Mouse (Mus musculus) mouse embryonic stem cell (cell line): ENCODE data around the gene Cdkl3.

Source experiments
- in situ Hi-C, 2 experiments: fragments of 300-500 bp; cut with MboI; formaldehyde crosslinking; loops; 1 replicate in 1 of 2; 3 replicates in 1 of 2; pipeline ENCODE4 v1.14.3; 2019 to 2020; ENCODE audit warnings: low sequenced_read_pairs in 2 of 2, low pct_unique_long_range_greater_than_20kb in 1 of 2, mixed read lengths in 1 of 2; ENCODE audit not compliant: unreplicated experiment in 1 of 2

Gene Cdkl3

DNA sequence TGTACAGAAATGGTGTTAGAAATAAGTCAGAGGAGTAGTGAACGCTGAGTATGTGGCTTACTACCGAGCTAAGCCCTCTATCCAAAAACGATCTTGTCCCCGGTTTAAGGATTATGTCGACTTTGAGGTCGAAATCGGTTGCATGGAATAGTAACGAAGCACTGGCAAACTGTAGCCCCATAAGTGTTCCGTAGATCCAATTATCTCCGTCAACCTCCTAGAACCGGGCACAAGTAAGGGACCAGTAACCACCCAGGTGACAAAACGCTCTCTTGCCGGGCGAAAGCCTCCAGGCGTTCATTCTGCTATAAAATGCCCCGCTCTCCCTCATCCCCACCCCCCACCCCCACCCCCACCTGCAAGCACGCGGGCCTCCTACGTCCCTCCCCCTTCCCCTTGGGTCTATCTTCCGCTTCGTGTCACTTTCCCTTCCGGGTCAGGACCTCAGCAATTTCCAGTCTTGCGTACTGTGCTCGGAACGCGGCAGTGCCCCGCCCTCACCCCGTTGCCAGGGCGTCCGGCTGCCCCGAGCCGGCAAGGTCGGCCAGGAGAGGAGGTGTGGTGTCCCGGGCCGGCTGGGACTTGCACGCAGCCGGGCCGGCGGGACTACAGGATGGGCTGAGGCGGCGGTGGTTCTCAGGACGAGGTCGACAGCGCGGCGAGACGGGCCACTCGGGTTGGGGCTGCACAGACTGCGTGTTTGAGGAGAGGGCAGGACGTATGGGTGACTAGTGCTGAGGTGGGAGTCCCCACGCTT is at the start of gene Cdkl3:
Gene Cdkl3 (plus strand): TSS at position 450 of the 757 bp plus-strand sequence.
- in situ Hi-C loops = no loop called here

DNA sequence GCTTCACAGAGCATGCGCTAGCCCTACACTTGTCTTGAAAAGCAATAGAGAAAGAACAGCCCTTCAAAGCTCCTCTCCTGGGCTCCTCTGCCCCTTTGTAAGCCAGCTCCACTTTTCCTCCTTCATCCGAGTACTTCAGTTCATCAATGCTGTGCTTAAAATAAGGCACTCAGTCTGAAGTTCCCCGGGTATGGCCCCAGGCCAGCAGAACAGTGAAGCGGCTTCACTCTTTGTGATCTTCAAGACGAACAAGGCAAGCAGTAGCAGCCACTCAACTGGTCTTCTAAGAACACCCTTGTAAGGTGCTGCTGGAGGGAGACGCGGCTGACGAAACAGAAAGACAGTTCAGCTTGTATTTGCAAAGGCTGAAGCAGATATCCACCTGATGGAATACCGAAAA is 47.9 kb upstream of the Cdkl3 start:
- in situ Hi-C loops = no loop called here

DNA sequence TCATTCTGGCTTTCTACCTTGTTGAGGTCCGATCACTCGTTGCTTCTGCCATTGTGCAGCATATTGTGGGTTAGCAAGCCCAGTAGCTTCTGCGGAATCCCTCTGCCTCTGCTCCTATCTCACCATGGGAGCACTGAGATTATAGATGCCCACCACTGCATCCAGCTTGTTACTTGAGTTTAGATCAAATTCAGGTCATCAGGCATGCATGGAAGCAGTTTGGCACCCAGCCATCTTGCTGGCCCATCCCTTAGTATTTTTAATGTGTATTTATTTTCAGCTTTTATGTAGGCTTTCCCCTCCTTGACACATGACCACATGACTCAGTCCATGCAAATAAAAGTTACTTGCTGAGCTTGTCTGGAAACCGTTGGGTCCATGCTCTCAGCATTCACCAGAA is 46.3 kb upstream of the Cdkl3 start:
- in situ Hi-C loops = no loop called here

DNA sequence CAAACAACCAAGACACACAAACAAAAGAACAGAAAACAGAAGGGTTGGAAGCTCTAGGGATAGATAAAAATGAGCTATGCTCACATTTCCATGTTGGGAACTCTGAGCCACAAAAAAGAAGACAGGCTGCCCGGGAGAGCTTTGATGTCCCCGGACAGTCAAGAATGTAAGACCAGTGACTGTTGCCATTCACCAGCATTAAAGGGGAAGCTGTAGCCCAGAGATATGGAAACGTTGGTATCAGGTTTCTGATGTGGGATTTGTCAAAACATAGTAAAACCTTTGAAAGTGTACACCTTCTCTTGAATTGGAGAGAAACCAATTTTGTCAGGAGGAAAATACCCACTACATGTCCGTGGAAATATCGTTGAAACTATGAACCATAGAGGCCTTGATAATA is 44.5 kb upstream of the Cdkl3 start:
- in situ Hi-C loops = no loop called here

DNA sequence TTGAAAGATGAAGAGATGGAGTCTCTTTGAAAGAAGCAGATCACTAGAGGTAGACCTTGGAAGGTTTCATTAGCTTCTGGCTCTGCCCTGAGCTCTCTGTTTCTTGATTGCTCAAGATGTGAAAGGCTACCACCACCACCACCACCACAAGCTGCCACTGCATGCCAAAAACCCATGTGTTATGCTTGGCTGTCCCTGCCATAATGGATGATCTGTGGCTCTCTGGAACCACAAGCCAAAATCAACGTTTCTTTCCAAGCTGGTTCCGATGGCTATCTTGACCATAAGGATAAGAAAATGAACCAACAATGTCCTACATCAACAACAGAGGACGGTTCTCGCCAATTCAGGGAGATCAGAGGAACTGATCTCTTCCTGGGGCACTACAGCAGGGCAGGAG is 44.0 kb upstream of the Cdkl3 start:
- in situ Hi-C loops = no loop called here

DNA sequence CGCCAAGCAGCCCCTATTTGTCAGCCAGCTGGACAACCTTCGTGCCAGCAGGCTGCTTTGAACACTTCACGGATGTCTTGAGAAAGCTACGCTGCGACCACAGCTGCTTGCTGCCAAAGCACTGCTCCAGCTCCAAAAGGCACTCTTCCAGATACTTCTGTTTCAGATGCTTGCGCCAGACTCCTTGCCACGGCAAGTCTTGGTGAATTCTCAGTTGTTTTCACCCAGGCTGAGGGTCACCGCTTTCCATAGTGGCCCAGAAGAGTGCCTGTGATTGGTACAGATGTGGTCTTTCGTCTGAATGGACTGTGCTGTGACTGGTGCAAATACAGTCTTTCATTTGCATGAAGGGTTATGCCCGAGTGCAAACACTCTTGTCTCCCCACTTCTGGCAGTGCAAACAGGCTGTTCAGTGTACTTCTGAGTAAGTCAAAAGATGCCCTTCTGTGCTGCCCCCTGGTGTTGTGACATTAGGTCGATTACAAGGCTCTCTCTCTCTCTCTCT is 43.0 kb upstream of the Cdkl3 start:
- in situ Hi-C loops = no loop called here

DNA sequence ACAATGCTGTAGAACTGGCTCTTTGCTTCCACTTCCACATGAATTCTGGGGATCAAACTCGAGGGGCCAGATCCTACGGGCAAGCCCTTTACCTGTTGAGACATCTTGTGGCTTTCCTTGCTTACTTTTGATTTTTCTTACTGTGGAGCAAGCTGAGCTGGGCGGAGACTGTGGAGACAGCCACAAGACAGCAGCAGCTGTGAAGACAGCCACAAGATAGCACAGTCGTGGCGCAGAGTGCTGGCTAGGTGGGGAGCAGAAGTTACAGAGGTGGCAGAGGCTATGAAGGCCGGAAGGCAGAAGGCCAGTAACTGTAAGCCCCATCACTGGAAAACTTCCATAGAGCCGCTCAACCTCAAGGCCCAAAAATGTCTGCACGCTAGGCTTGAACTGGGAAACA is 42.3 kb upstream of the Cdkl3 start:
- in situ Hi-C loops = no loop called here

DNA sequence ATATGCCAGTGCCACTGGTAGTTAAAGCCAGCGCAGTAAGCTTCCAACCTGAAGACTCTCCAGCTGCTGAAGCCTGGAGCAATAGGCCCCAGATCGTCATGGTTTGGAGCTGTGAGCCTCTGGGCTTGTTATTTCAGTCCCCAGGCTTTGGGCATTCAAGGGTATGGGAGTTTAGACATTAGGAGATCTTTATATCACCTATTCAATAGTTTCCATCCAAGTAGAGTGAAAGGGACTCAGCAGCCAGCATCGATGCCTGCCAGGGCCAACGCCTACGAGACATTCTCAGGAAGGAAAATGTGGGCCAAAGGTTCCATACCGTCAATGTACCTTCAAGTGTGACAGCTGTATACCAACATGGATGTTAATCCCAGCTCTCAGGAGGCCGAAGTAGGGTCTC is 41.7 kb upstream of the Cdkl3 start:
- in situ Hi-C loops = no loop called here

DNA sequence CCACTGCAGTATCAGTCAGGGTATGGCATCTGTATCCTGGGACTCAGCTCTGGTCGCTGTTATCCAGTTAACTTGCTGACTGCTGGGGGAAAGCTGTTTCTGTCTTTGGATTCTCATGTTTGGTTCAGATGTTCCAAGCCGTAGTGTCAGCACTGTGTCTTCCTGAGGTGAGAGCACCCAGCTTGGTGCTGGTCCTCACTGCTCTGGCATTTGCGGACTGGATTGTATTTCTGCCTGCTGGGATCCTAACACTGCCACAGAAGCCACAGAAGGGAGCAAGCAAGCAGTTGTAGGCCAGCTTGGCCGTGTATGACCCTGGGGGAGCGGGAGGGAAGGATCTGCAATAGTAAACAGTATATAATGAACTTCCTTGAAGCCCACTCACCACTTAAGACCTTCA is 37.4 kb upstream of the Cdkl3 start:
- in situ Hi-C loops = loop anchor here (5.0 kb wide), 2 partner anchors 144 to 149 kb away; no protein-coding TSS in a partner anchor

DNA sequence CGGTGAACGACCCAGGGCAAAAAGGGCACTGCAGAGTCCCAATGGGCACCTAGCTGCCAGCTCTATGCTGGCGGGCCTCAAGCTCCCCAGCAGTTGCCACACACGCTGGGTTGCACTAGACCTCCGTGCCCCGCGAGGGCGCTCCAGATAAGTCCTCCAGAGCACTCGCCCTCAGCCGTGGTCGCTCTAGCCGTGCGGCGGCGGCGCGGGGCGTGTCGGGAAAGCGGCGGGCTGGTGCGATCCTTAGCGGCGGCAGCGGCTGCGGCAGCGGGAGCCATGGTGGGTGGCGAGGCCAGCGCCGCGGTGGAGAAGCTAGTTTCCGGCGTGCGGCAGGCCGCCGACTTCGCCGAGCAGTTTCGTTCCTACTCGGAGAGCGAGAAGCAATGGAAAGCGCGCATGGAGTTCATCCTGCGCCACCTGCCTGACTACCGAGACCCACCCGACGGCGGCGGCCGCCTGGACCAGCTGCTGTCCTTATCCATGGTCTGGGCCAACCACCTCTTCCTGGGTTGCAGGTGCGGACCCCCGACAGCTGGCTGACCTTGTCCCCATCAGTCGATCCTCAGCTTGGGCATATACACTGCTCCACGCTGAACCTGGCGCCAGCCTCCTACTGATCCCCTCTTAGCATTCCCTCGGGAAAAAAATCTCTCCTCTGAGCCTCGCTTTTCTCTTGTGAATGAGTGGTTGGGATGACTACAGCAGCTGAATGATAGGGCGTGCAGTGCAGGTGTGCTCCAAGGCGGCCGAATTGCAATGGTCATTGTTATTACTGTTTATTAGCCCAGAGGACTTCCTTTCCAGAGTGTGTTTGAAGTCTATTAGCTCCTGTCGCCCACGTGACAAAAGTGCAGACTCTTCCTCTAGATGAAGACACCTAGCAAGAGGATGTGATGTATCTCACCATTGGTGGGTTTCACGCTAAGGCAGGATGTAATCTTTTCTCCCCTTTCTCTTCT is 36.3 kb upstream of the Cdkl3 start, which contains the start of gene Cdkn2aipnl:
Gene Cdkn2aipnl (plus strand): TSS at position 219 of the 959 bp plus-strand sequence.
- in situ Hi-C loops = loop anchor here (5.0 kb wide), 2 partner anchors 145 to 150 kb away; no protein-coding TSS in a partner anchor

DNA sequence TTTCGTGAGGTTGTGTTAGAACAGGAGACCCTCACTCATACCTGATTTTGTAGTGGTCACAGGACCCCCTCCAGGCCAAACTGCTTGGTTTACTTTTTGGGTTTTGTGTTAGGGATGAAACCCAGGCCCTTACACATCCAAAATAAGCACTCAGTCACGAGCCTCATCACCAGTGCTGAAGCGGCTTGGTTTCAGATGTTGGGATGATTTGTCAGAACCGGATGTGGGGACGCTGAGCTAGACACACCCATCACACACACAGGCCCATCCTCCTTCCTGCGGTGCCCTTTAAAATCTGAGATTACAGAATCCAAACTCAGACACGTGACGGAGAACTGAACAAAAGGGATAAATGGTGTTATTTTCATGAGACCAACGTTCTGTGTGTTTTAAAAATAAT is 35.1 kb upstream of the Cdkl3 start:
- in situ Hi-C loops = loop anchor here (5.0 kb wide), 2 partner anchors 147 to 152 kb away; no protein-coding TSS in a partner anchor

DNA sequence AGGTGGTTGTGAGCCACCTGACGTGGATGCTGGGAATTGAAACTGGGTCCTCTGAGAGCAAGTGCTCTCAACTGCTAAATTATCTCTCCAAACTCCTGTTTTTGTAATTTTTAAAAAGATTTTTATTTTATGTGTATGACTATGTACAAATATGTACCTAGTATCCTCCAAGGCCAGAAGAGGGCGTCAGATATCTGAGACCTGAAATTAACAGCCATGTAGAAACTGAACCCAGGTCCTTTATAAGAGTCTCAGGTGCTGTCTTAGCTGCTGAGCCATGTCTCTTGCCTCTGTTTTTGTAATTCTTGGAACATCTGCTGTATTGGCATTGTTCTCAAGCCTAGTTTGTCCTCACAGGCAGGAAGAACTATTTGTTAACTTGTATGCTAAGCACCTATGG is 34.5 kb upstream of the Cdkl3 start:
- in situ Hi-C loops = loop anchor here (5.0 kb wide), 2 partner anchors 147 to 152 kb away; no protein-coding TSS in a partner anchor

DNA sequence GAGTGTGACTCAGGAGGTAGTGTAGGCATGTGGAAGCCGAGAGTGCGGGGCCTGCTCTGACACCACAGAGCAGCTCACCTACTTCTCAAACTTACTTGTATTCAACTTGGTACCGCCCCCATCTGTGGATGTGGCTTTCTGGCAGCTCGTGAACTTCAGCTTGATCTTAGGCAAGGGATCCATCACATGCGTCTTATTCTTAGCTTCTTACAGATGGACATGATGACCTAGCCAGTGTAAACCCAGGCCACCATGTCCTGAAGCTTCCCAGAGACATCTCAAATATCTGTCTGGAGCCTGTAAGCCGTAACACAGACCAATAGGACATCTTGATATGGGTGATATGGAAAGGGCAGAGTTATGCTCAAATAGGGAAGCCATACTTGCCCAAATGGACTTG is 32.4 kb upstream of the Cdkl3 start:
- in situ Hi-C loops = no loop called here

DNA sequence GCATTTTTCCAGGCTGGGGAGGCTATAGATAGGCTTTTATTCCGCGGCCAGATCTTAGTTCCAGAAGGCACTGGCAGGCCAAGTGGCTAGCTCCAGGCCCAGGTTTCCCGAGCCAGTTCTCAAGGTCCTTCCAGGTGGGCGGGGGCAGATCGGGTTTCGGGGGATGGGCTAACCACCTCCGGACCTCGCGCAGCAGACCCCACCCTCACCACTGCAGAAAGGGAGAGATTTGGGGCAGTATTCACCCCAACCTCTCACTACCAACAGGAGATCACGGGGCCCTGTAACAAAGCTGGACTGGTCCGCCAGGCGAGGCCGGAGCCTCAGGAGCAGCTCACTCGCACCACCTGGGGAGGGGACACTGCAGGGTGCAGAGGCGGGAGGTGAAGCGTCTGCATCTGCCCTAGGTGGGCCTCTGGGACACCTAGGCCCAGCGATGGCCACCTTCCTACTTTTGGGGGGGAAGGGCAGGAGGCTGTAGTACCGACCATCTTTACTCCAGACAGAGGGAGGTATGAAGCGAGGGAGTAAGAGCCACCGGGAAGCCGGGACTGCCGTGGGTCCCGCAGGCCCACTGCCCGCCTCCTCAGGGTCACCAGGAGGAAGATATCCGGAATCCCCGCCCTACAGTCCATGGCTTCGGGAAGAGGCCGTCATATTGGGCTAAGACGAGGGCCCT is 4.3 kb upstream of the Cdkl3 start:
- in situ Hi-C loops = no loop called here

DNA sequence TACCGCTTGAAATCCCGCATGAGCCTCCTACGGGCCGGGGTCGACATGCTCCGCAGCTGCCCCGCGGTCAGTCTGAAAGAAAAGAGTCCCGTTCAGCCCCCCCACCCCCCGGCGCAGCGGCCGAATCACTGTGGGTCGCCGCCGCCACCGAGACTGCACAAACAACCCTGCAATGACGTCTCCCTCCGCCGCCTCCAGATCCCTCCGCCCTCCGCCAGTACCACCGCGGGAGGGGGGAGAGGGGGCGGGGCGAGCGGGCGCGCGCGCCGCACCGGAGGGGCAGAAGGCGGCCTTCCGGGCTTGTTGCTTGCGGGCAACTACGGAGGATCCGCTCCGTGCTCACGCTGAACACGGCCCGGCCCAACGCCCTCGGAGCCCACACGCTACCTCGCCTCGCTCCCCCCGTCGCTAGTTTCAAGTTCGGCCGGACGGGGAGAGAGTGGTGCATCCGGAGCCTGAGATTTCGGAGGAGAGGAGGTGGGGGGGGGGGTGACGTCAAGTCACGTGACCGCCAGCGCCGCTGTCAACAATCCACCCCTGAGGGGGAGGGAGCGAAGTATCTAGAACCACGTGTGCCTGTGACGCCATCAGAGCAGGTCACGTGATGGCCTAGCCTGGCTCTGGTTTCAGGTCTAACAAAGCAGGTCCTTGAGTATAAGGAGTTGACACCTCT is 3.6 kb upstream of the Cdkl3 start, which contains the start of gene Ube2b:
Gene Ube2b (minus strand): TSS at position 473 of the 673 bp plus-strand sequence.
- in situ Hi-C loops = no loop called here

DNA sequence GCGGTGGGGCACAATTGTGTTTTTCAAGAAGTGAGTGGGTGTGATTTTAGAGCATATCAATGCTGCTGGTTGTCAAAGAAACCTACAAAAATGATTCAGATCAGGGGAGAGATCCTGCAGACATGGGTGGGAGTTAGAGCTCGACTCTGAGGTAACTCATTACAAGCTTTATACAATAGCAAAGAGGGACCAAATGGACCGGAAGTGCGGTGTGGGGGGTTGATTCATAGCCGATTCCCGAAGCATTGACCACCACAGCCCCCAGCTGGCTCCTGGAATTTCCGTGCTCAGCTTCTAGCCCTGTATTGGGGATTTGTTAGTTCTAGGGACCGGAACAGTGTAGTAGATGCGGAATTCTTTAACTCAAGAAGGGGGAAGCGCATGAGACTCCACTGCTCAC is 2.7 kb upstream of the Cdkl3 start:
- in situ Hi-C loops = no loop called here

DNA sequence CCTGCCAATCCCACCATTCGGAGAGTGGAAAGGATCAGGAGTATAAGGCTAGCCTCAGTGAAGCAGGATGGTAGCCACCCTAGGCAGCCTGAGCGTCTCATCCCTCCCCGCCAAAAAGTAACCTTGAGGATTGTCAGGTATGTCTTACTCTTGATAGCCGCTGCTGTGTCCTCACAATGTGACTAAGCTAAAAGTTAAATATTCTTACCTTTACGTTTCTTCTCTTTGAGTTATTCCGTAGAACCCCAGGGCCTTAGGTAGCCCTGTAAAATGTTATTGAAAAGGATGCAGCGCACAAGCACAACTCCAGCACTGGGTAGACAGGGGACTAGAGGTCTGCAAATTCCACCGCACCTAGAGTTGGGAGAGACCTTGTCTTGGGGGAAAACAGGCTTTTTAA is 2.2 kb upstream of the Cdkl3 start:
- in situ Hi-C loops = no loop called here
